Mouse (Mus musculus): Measurements from ENCODE around the gene Tsc22d4.

DNA sequence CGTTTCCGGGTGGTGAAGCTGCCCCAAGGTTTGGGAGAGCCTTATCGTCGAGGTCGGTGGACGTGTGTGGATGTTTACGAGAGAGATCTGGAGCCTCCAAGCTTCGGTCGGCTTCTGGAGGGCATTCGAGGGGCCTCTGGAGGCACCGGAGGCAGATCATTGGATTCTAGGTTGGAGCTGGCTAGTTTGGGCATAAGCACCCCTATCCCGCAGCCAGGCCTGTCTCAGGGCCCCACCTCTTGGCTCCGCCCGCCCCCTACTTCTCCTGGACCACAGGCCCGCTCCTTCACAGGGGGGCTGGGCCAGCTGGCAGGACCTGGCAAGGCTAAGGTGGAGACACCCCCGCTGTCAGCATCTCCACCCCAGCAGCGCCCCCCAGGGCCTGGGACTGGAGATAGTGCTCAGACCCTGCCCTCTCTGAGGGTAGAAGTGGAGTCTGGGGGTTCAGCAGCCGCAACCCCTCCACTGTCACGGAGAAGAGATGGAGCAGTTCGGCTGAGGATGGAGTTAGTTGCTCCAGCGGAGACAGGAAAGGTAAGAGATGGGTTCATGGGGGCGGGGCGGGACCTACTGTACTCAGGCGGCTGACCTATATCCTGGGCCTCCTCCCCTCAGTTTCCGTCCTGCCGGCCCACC is 1.9 kb downstream of the Tsc22d4 start:
- TF ChIP-seq CTCF (IDR thresholded peaks at IDR 0.05; ENCODE audit: insufficient read depth, low read depth, low read length) (no peak), POLR2A (IDR thresholded peaks at IDR 0.05; ENCODE audit: insufficient read depth, low read depth, low read length) (no peak)

Measured in olfactory bulb, adult 2 months (tissue).